Mouse (Mus musculus) spleen, adult 2 months (tissue): Measurements from ENCODE around the gene Entpd1.

ENCODE experiments used
- CTCF ChIP-seq: fragments of 200-500 bp; IDR thresholded peaks from 2 replicates; pipeline ENCODE4 v1.5.1; 2011; ENCODE audit warnings: mild to moderate bottlenecking, inconsistent platforms; ENCODE audit not compliant: insufficient read depth, insufficient read length, insufficient replicate concordance; ENCODE audit errors: extremely low read depth
- POLR2A ChIP-seq: fragments of 200-500 bp; IDR thresholded peaks from 2 replicates; pipeline ENCODE4 v1.6.1; 2011; ENCODE audit warnings: low read depth, low read length, inconsistent platforms

DNA sequence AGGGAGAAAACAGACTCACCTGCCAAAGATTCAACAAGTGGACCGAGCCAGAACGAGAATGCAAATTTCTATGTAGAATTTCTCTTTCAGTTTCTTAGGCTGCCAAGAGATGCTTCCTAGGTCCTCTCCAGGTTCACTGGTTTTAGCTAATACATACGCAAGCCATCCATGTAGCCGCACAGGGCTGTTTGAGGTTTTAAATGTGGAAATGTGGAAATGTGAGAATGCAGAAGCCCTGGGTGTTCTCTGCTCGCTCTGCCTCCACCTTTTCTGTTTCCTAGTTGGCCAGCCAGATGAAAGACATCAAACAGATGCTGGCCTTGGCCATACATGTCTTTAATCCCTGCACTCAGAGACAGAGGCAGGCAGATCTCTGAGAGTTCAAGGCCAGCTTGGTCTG, 26.4 kb downstream of the Entpd1 start:
- no peak for TF ChIP-seq POLR2A
- no peak for TF ChIP-seq CTCF
